Mouse (Mus musculus): Measurements from ENCODE around the gene Pcsk6. TPM values are rescaled to one million over a fixed set of nuclear protein-coding genes. Genes with fewer than 3 reads are reported as not detected.
"Not testable (repeated sequence)": the region's sequence is repeated elsewhere in the genome, so short reads cannot be mapped to it uniquely, and the experiment has no call there.

Gene Pcsk6
- 12.3 and 16.0 TPM in 2 replicates for polyA plus RNA-seq (2014; fragmentation: Nextera tagmentation; extraction: Ambion mirVana)

GRCm38 (mm10) chr7:65861591-65862472 is at the start of gene Pcsk6:
TSS of gene Pcsk6 (plus strand) at chr7:65861734.
- peak; percentile 71 for ATAC-seq (ENCODE audit: low read depth)
- Histone ChIP-seq H3K27me3 (replicated peaks; ENCODE audit: control insufficient read depth, insufficient read depth, low read length) (peaks cover 38% of the 10 kb centered on the region), H3K27ac (replicated peaks; ENCODE audit: low read depth, low read length) (no peak within 1 kb of the TSS), H3K9ac (ENCODE audit: low read depth, low read length) (peak within 1 kb of the TSS; percentile 73), H3K9me3 (ENCODE audit: control insufficient read depth, low read length) (no peaks in the 10 kb centered on the region), H3K4me1 (ENCODE audit: control insufficient read depth, insufficient read depth, low read length) (0 out of 2 replicates have a peak, but pooled peaks cover 3% of the 10 kb centered on the region), H3K4me2 (ENCODE audit: low read depth, low read length) (peak within 1 kb of the TSS; percentile 95), H3K4me3 (ENCODE audit: low read depth, low read length) (peak within 1 kb of the TSS; percentile 66), H3K36me3 (ENCODE audit: control insufficient read depth, insufficient read depth, low read length) (no peaks in the 10 kb centered on the region)
- WGBS = 0% methylated on average over 10 of the region's 111 CpGs
- peak; percentile 60 for DNase-seq (ENCODE audit: low spot score)

DNA sequence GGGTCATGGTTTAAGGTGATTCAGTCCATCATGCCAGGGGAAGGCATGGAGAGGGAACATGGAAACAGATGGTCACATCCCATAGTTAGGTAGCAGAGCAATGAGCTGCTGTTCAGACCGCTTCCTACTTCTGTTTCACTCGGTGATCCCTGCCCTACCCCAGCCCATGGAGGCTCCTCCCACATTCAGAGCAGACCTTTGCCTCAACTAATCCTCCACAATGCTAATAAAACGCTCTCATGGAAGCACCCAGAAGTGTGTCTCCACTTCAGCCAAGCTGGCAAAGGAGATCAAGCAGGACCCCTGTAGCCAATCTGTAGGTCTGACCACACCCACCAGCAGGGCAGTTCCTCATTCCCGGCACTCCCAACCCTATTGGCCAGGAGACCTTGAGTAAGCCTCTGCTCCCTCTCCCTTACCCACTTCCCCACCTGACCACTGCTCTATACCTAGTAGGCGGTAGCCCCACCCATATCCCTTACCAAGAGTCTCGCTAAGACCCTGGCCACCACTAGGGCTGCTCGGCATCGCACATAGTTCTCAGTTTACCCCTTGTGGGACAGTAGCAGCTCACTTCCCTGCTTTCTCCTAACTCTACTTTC is 47.8 kb upstream of the Pcsk6 start:
- no peak overlapping the region for H3K4me3 ChIP-seq (ENCODE audit: low read depth, low read length)
- H3K4me1 ChIP-seq (ENCODE audit: control insufficient read depth, insufficient read depth, low read length) = no peaks in the 10 kb centered on the region
- peaks cover 8% of the 10 kb centered on the region; the same call in 1 of the 2 replicates for H3K9me3 ChIP-seq (ENCODE audit: control insufficient read depth, low read length)
- DNase-seq (ENCODE audit: low spot score) = no peak
- 85% methylated on average over 8 of the region's 8 CpGs for WGBS
- ATAC-seq (ENCODE audit: low read depth) = no peak
- H3K4me2 ChIP-seq (ENCODE audit: low read depth, low read length) = no peak overlapping the region
- H3K9ac ChIP-seq (ENCODE audit: low read depth, low read length) = no peak overlapping the region
- no peak overlapping the region for H3K27ac ChIP-seq (replicated peaks; ENCODE audit: low read depth, low read length)
- H3K27me3 ChIP-seq (replicated peaks; ENCODE audit: control insufficient read depth, insufficient read depth, low read length) = no peaks in the 10 kb centered on the region
- no peaks in the 10 kb centered on the region for H3K36me3 ChIP-seq (ENCODE audit: control insufficient read depth, insufficient read depth, low read length)

DNA sequence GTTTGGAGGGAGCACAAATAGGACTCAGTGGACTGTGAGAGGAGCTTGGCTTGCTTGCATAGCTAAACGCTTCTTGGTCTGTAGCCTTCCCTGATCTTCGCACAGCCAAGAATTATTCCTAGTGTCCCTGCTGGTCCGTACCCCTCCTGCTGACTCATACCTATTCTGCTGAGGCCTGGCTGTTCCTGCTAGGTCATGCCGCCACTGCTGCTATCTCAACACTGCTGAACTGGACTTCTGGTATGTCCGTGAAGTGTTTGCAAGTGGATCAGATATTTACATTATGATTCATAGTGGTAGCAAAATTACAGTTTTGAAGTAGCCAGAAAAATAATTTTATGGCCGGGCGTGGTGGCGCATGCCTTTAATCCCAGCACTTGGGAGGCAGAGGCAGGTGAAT is 44.0 kb upstream of the Pcsk6 start:
- no peaks in the 10 kb centered on the region for H3K27me3 ChIP-seq (replicated peaks; ENCODE audit: control insufficient read depth, insufficient read depth, low read length)
- no peak overlapping the region for H3K4me3 ChIP-seq (ENCODE audit: low read depth, low read length)
- peaks cover 8% of the 10 kb centered on the region; the same call in 1 of the 2 replicates for H3K9me3 ChIP-seq (ENCODE audit: control insufficient read depth, low read length)
- no peaks in the 10 kb centered on the region for H3K4me1 ChIP-seq (ENCODE audit: control insufficient read depth, insufficient read depth, low read length)
- H3K4me2 ChIP-seq (ENCODE audit: low read depth, low read length) = no peak overlapping the region
- no peak overlapping the region for H3K27ac ChIP-seq (replicated peaks; ENCODE audit: low read depth, low read length)
- WGBS = 94% methylated on average over 8 of the region's 8 CpGs
- no peak for DNase-seq (ENCODE audit: low spot score)
- ATAC-seq (ENCODE audit: low read depth) = no peak
- no peaks in the 10 kb centered on the region for H3K36me3 ChIP-seq (ENCODE audit: control insufficient read depth, insufficient read depth, low read length)
- H3K9ac ChIP-seq (ENCODE audit: low read depth, low read length) = no peak overlapping the region

- Histone ChIP-seq H3K36me3 (ENCODE audit: control insufficient read depth, insufficient read depth, low read length) (no peaks in the 10 kb centered on the region), H3K9me3 (ENCODE audit: control insufficient read depth, low read length) (peaks cover 8% of the 10 kb centered on the region; the same call in 1 of the 2 replicates), H3K4me2 (ENCODE audit: low read depth, low read length) (no peak overlapping the region), H3K27ac (replicated peaks; ENCODE audit: low read depth, low read length) (no peak overlapping the region), H3K27me3 (replicated peaks; ENCODE audit: control insufficient read depth, insufficient read depth, low read length) (no peaks in the 10 kb centered on the region), H3K9ac (ENCODE audit: low read depth, low read length) (no peak overlapping the region), H3K4me3 (ENCODE audit: low read depth, low read length) (no peak overlapping the region), H3K4me1 (ENCODE audit: control insufficient read depth, insufficient read depth, low read length) (no peaks in the 10 kb centered on the region)
- ATAC-seq (ENCODE audit: low read depth) = no peak
- WGBS = 40% methylated on average over 8 of the region's 8 CpGs
- no peak for DNase-seq (ENCODE audit: low spot score)
Observed at GRCm38 (mm10) chr7:65820391-65820790, 41.1 kb upstream of the Pcsk6 start.

- not testable (repeated sequence) for H3K27ac ChIP-seq (replicated peaks; ENCODE audit: low read depth, low read length); H3K4me1 ChIP-seq (ENCODE audit: control insufficient read depth, insufficient read depth, low read length); H3K9ac ChIP-seq (ENCODE audit: low read depth, low read length); ATAC-seq (ENCODE audit: low read depth); H3K27me3 ChIP-seq (replicated peaks; ENCODE audit: control insufficient read depth, insufficient read depth, low read length); H3K36me3 ChIP-seq (ENCODE audit: control insufficient read depth, insufficient read depth, low read length); H3K9me3 ChIP-seq (ENCODE audit: control insufficient read depth, low read length); H3K4me3 ChIP-seq (ENCODE audit: low read depth, low read length); DNase-seq (ENCODE audit: low spot score); H3K4me2 ChIP-seq (ENCODE audit: low read depth, low read length)
- 76% methylated on average over 4 of the region's 4 CpGs for WGBS
Observed at GRCm38 (mm10) chr7:65821901-65822300, 39.6 kb upstream of the Pcsk6 start.

GRCm38 (mm10) chr7:65822506-65823119 is 38.9 kb upstream of the Pcsk6 start:
- Histone ChIP-seq H3K9ac (ENCODE audit: low read depth, low read length) (no peak overlapping the region), H3K27ac (replicated peaks; ENCODE audit: low read depth, low read length) (no peak overlapping the region), H3K4me3 (ENCODE audit: low read depth, low read length) (no peak overlapping the region), H3K4me2 (ENCODE audit: low read depth, low read length) (no peak overlapping the region), H3K9me3 (ENCODE audit: control insufficient read depth, low read length) (0 out of 2 replicates have a peak, but pooled peaks cover under 1% of the 10 kb centered on the region), H3K36me3 (ENCODE audit: control insufficient read depth, insufficient read depth, low read length) (no peaks in the 10 kb centered on the region), H3K27me3 (replicated peaks; ENCODE audit: control insufficient read depth, insufficient read depth, low read length) (no peaks in the 10 kb centered on the region), H3K4me1 (ENCODE audit: control insufficient read depth, insufficient read depth, low read length) (no peaks in the 10 kb centered on the region)
- ATAC-seq (ENCODE audit: low read depth) (no peak), DNase-seq (ENCODE audit: low spot score) (no peak)
- WGBS = 73% methylated on average over 2 of the region's 2 CpGs

DNA sequence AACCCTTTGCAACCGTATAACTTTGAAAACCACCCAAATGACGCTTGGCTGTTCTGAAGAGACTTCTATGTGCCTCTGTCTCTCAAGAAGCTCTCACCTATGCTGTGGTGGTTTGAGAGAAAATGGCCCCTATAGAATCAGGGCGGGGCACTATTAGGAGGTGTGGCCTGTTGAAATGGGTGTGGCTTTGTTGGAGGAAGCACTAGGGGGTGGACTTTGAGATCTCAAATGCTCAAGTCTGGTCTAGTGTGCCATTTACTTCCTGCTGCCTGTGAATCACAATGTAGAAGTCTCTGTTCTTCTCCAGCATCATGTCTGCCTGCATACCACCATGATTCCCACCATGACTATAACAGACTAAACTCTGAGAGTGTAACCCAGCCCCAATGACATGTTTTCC is 21.8 kb upstream of the Pcsk6 start:
- ATAC-seq (ENCODE audit: low read depth) = no peak
- Histone ChIP-seq H3K27me3 (replicated peaks; ENCODE audit: control insufficient read depth, insufficient read depth, low read length) (no peaks in the 10 kb centered on the region), H3K9ac (ENCODE audit: low read depth, low read length) (no peak overlapping the region), H3K4me1 (ENCODE audit: control insufficient read depth, insufficient read depth, low read length) (no peaks in the 10 kb centered on the region), H3K36me3 (ENCODE audit: control insufficient read depth, insufficient read depth, low read length) (no peaks in the 10 kb centered on the region), H3K9me3 (ENCODE audit: control insufficient read depth, low read length) (peaks cover 11% of the 10 kb centered on the region), H3K4me3 (ENCODE audit: low read depth, low read length) (no peak overlapping the region), H3K4me2 (ENCODE audit: low read depth, low read length) (no peak overlapping the region), H3K27ac (replicated peaks; ENCODE audit: low read depth, low read length) (no peak overlapping the region)
- DNase-seq (ENCODE audit: low spot score) = no peak
- 90% methylated on average over 3 of the region's 3 CpGs for WGBS

DNA sequence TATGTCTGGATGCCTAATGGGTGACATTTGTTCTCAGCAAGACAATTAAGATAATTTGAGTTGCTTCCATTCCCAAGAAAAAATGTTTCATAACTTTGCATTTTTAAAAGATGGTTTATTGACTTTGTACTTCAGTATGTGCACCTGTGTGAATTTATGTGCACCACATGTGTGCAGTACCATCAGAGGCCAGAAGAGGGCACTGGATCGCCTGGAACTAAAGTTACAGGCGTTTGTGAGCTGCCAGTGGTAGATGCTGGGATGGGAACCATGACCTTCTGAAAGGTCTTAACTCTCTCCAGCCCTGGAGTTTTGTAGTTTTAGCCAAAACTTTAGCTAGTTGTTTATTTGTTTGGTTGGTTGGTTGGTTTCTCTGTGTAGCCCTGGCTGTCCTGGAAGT is 18.3 kb upstream of the Pcsk6 start:
- no peak for ATAC-seq (ENCODE audit: low read depth)
- DNase-seq (ENCODE audit: low spot score) = no peak
- Histone ChIP-seq H3K27me3 (replicated peaks; ENCODE audit: control insufficient read depth, insufficient read depth, low read length) (no peaks in the 10 kb centered on the region), H3K9ac (ENCODE audit: low read depth, low read length) (no peak overlapping the region), H3K36me3 (ENCODE audit: control insufficient read depth, insufficient read depth, low read length) (no peaks in the 10 kb centered on the region), H3K27ac (replicated peaks; ENCODE audit: low read depth, low read length) (no peak overlapping the region), H3K9me3 (ENCODE audit: control insufficient read depth, low read length) (peaks cover 11% of the 10 kb centered on the region), H3K4me2 (ENCODE audit: low read depth, low read length) (no peak overlapping the region), H3K4me1 (ENCODE audit: control insufficient read depth, insufficient read depth, low read length) (peaks cover 3% of the 10 kb centered on the region; the same call in 1 of the 2 replicates), H3K4me3 (ENCODE audit: low read depth, low read length) (no peak overlapping the region)
- 62% methylated on average over 2 of the region's 2 CpGs for WGBS
